Mouse (Mus musculus) embryonic facial prominence, embryonic 10.5 days (tissue): ENCODE data around the gene AW551984. TPM values are rescaled to one million over a fixed set of nuclear protein-coding genes. Genes with fewer than 3 reads are reported as not detected.
A peak's percentile ranks its signal among the peaks of the same experiment; 100 is the strongest.

Source experiments
- DNase-seq: peaks from one replicate; pipeline ENCODE4 v3.0.0-alpha.2; 2017; ENCODE audit warnings: low spot score
- H3K27ac ChIP-seq: fragments of 300-500 bp; sonication (generic); replicated peaks from 2 replicates; pipeline ENCODE4 v1.5.1; 2016; ENCODE audit warnings: mild to moderate bottlenecking
- H3K27me3 ChIP-seq: fragments of 300-500 bp; sonication (generic); replicated peaks from 2 replicates; pipeline ENCODE4 v1.6.1; 2016; ENCODE audit warnings: low read depth, mild to moderate bottlenecking; ENCODE audit not compliant: poor library complexity, severe bottlenecking
- H3K36me3 ChIP-seq: fragments of 300-500 bp; sonication (generic); replicated peaks from 2 replicates; pipeline ENCODE4 v1.6.1; 2016; ENCODE audit warnings: mild to moderate bottlenecking, moderate library complexity
- H3K4me1 ChIP-seq: fragments of 300-500 bp; sonication (generic); 2 replicates; pipeline ENCODE4 v1.6.1; 2016
- H3K4me3 ChIP-seq: fragments of 300-500 bp; sonication (generic); 2 replicates; pipeline ENCODE4 v1.5.1; 2016; ENCODE audit warnings: mild to moderate bottlenecking, moderate library complexity
- H3K9me3 ChIP-seq: fragments of 300-500 bp; sonication (generic); 2 replicates; pipeline ENCODE4 v1.6.1; 2016; ENCODE audit warnings: mild to moderate bottlenecking
- WGBS: fragments of 180-500 bp; shearing (Covaris S2); methylation state at CpG from one replicate; pipeline ENCODE4 v1.1.7; 2016; 5-methylcytosine and 5-hydroxymethylcytosine counted together
- polyA plus RNA-seq: library from polyadenylated mRNA; unstranded; fragments of >200 nt; fragmentation: Nextera tagmentation; extraction: Ambion mirVana; gene quantifications from 2 replicates; pipeline ENCODE4 v1.2.1, GENCODE M21; 2016

Gene AW551984
- 6.8 and 10.4 TPM in 2 replicates for polyA plus RNA-seq

GRCm38 (mm10) chr9:39603999-39604453 is at the start of gene AW551984:
TSS of gene AW551984 (minus strand) at chr9:39604403.
- peak; percentile 65 for DNase-seq
- peak within 1 kb of the TSS; percentile 58 for H3K4me3 ChIP-seq
- WGBS = 0% methylated on average over 8 of the region's 8 CpGs
- peaks cover 15% of the 10 kb centered on the region; the same call in 1 of the 2 replicates for H3K27me3 ChIP-seq
- peaks cover 17% of the 10 kb centered on the region; the same call in 1 of the 2 replicates for H3K4me1 ChIP-seq
- peak within 1 kb of the TSS; percentile 44 for H3K27ac ChIP-seq
- no peaks in the 10 kb centered on the region for H3K9me3 ChIP-seq
- no peaks in the 10 kb centered on the region for H3K36me3 ChIP-seq

GRCm38 (mm10) chr9:39647382-39647781 is 43.2 kb upstream of the AW551984 start:
- H3K4me1 ChIP-seq = no peaks in the 10 kb centered on the region
- H3K9me3 ChIP-seq = no peaks in the 10 kb centered on the region
- no peak for DNase-seq
- H3K36me3 ChIP-seq = no peaks in the 10 kb centered on the region
- no peak overlapping the region for H3K27ac ChIP-seq
- 94% methylated on average over 4 of the region's 4 CpGs for WGBS
- no peak overlapping the region for H3K4me3 ChIP-seq
- no peaks in the 10 kb centered on the region for H3K27me3 ChIP-seq

GRCm38 (mm10) chr9:39644785-39645184 is 40.6 kb upstream of the AW551984 start, which contains the start of gene Olfr961:
TSS of gene Olfr961 (plus strand) at chr9:39645085.
- DNase-seq = no peak
- H3K27me3 ChIP-seq = no peaks in the 10 kb centered on the region
- no peaks in the 10 kb centered on the region for H3K36me3 ChIP-seq
- no peak within 1 kb of the TSS for H3K4me3 ChIP-seq
- no peak within 1 kb of the TSS for H3K27ac ChIP-seq
- no peaks in the 10 kb centered on the region for H3K9me3 ChIP-seq
- H3K4me1 ChIP-seq = no peaks in the 10 kb centered on the region

GRCm38 (mm10) chr9:39633913-39634594 is 29.9 kb upstream of the AW551984 start:
- no peak overlapping the region for H3K4me3 ChIP-seq
- 42% methylated on average over 4 of the region's 4 CpGs for WGBS
- H3K27ac ChIP-seq = no peak overlapping the region
- H3K9me3 ChIP-seq = no peaks in the 10 kb centered on the region
- no peaks in the 10 kb centered on the region for H3K36me3 ChIP-seq
- no peaks in the 10 kb centered on the region for H3K4me1 ChIP-seq
- no peaks in the 10 kb centered on the region for H3K27me3 ChIP-seq
- no peak for DNase-seq

- Histone ChIP-seq H3K27ac (no peak overlapping the region), H3K4me3 (no peak overlapping the region), H3K4me1 (no peaks in the 10 kb centered on the region), H3K36me3 (no peaks in the 10 kb centered on the region), H3K9me3 (no peaks in the 10 kb centered on the region), H3K27me3 (no peaks in the 10 kb centered on the region)
- no peak for DNase-seq
- WGBS = 82% methylated on average over 2 of the region's 2 CpGs
Measured at GRCm38 (mm10) chr9:39629069-39629468, 24.9 kb upstream of the AW551984 start.

- no peaks in the 10 kb centered on the region for H3K9me3 ChIP-seq
- H3K27ac ChIP-seq = no peak overlapping the region
- no peaks in the 10 kb centered on the region for H3K27me3 ChIP-seq
- H3K36me3 ChIP-seq = no peaks in the 10 kb centered on the region
- no peaks in the 10 kb centered on the region for H3K4me1 ChIP-seq
- H3K4me3 ChIP-seq = no peak overlapping the region
- no peak for DNase-seq
- 92% methylated on average over 2 of the region's 2 CpGs for WGBS
Measured at GRCm38 (mm10) chr9:39624711-39625110, 20.5 kb upstream of the AW551984 start.

GRCm38 (mm10) chr9:39623783-39624182 is 19.6 kb upstream of the AW551984 start:
- no peaks in the 10 kb centered on the region for H3K4me1 ChIP-seq
- DNase-seq = no peak
- H3K9me3 ChIP-seq = no peaks in the 10 kb centered on the region
- H3K27me3 ChIP-seq = no peaks in the 10 kb centered on the region
- H3K27ac ChIP-seq = no peak overlapping the region
- 92% methylated on average over 3 of the region's 3 CpGs for WGBS
- no peaks in the 10 kb centered on the region for H3K36me3 ChIP-seq
- H3K4me3 ChIP-seq = no peak overlapping the region

- Histone ChIP-seq H3K27ac (no peak within 1 kb of the TSS), H3K4me1 (no peaks in the 10 kb centered on the region), H3K9me3 (no peaks in the 10 kb centered on the region), H3K27me3 (no peaks in the 10 kb centered on the region), H3K4me3 (no peak within 1 kb of the TSS), H3K36me3 (no peaks in the 10 kb centered on the region)
- no peak for DNase-seq
- 73% methylated on average over 1 of the region's 1 CpGs for WGBS
Measured at GRCm38 (mm10) chr9:39621073-39621472, 16.9 kb upstream of the AW551984 start, which contains the start of gene Olfr960. TSS of gene Olfr960 (plus strand) at chr9:39621373.

- H3K36me3 ChIP-seq = no peaks in the 10 kb centered on the region
- H3K27ac ChIP-seq = no peak overlapping the region
- H3K27me3 ChIP-seq = no peaks in the 10 kb centered on the region
- no peaks in the 10 kb centered on the region for H3K4me1 ChIP-seq
- DNase-seq = no peak
- H3K9me3 ChIP-seq = no peaks in the 10 kb centered on the region
- WGBS = 60% methylated on average over 1 of the region's 1 CpGs
- H3K4me3 ChIP-seq = no peak overlapping the region
Measured at GRCm38 (mm10) chr9:39611953-39612352, 7.8 kb upstream of the AW551984 start.

GRCm38 (mm10) chr9:39610355-39610754 is 6.2 kb upstream of the AW551984 start, which contains the start of gene Olfr148:
TSS of gene Olfr148 (plus strand) at chr9:39610655.
- H3K4me3 ChIP-seq = no peak within 1 kb of the TSS
- no peak within 1 kb of the TSS for H3K27ac ChIP-seq
- no peaks in the 10 kb centered on the region for H3K36me3 ChIP-seq
- no peaks in the 10 kb centered on the region for H3K9me3 ChIP-seq
- DNase-seq = no peak
- H3K4me1 ChIP-seq = no peaks in the 10 kb centered on the region
- 0 out of 2 replicates have a peak, but pooled peaks cover 4% of the 10 kb centered on the region for H3K27me3 ChIP-seq
- 72% methylated on average over 3 of the region's 3 CpGs for WGBS

- 0 out of 2 replicates have a peak, but pooled peaks cover 8% of the 10 kb centered on the region for H3K4me1 ChIP-seq
- H3K9me3 ChIP-seq = no peaks in the 10 kb centered on the region
- no peak overlapping the region for H3K4me3 ChIP-seq
- no peak for DNase-seq
- no peaks in the 10 kb centered on the region for H3K36me3 ChIP-seq
- no peak overlapping the region for H3K27ac ChIP-seq
- H3K27me3 ChIP-seq = 0 out of 2 replicates have a peak, but pooled peaks cover 7% of the 10 kb centered on the region
Measured at GRCm38 (mm10) chr9:39608497-39608896, 4.3 kb upstream of the AW551984 start.

GRCm38 (mm10) chr9:39603333-39603845 is 814 bp downstream of the AW551984 start:
- peak; percentile 61 for DNase-seq
- H3K4me1 ChIP-seq = peaks cover 17% of the 10 kb centered on the region; the same call in 1 of the 2 replicates
- H3K4me3 ChIP-seq = peak overlapping the region; percentile 58
- H3K36me3 ChIP-seq = no peaks in the 10 kb centered on the region
- H3K27me3 ChIP-seq = peaks cover 15% of the 10 kb centered on the region; the same call in 1 of the 2 replicates
- no peaks in the 10 kb centered on the region for H3K9me3 ChIP-seq
- under 1% methylated on average over 9 of the region's 9 CpGs for WGBS
- H3K27ac ChIP-seq = peak overlapping the region; percentile 44; the same call in 1 of the 2 replicates
